ENCODE assay signal across 15 mouse cellular contexts in the genomic region with DNA sequence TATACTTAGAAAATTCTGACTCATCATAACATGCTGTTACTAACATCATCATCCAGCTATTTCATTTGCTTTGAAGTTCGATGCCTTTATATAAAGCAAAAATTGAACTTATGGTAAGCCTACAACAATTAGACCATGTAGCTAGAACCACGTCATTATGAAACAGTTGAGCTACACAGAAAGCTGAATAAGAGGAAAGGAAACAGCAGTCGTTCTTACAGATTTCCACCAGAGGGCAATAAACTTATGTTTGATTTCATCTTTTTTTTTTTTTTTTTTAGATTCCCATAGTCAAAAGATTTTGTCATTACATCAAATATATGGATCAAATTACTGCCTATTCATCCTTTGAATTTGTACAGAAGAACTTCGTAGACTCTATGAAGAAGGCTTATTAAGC.
A peak's percentile ranks its signal among the peaks of the same experiment; 100 is the strongest.
DNase-seq lines count a peak whose midpoint lies in the region; ATAC-seq and TF ChIP-seq lines count a peak whose summit lies in the region.
"Had no signal": no experiment of that assay in that cellular context is flagged by ENCODE, and none has a peak within 500 bp of the region (broad histone marks: within the 10 kb centered on the region; RNA-seq: fewer than 3 reads in every experiment).

No protein-coding gene starts in this region.

- no peak for ATAC-seq in lung, embryonic 14.5 days (ENCODE audit: insufficient read depth)
- peak; percentile 82 for ATAC-seq in megakaryocyte progenitor cell, adult 5-6 weeks (replicated peaks; ENCODE audit: poor library complexity)
- ATAC-seq: intestine, embryonic 16.5 days had no signal

- H3K4me3 ChIP-seq in gastrocnemius, adult 2 months, result no peak overlapping the region
- no peak overlapping the region for H3K4me3 ChIP-seq in lung, embryonic 14.5 days (ENCODE audit: low read depth, low read length)
- H3K4me3 ChIP-seq: heart, embryonic 15.5 days; liver, embryonic 13.5 days had no signal

- WGBS in lung, embryonic 14.5 days, result 48% methylated on average over 4 of the region's 4 CpGs

- intact Hi-C loops in gastrocnemius, adult 2 months (cut with DNase I), result loop anchor here (10.0 kb wide), 1 partner anchor 200 kb away; the partner anchor contains the start of gene Adam22

- no peak for DNase-seq in gastrocnemius, adult 2 months
- DNase-seq in gastrocnemius, adult 18-20 months (ENCODE audit: low spot score), result no peak
- peak; percentile 62 for DNase-seq in lung, embryonic 14.5 days
- DNase-seq in lung, postnatal 14 days, result no peak
- peak; percentile 59 for DNase-seq in Muller cell, postnatal 12 days (ENCODE audit: inconsistent ontology term)
- DNase-seq in adrenal gland, adult 2 months, result no peak
- DNase-seq in urinary bladder, postnatal 14 days (ENCODE audit: low spot score), result no peak
- DNase-seq: adrenal gland, postnatal 25 days; liver, embryonic 13.5 days; spleen, adult 18-20 months; thymus, adult 18-20 months had no signal

- no peaks in the 10 kb centered on the region for H3K36me3 ChIP-seq in lung, embryonic 14.5 days (ENCODE audit: insufficient read depth)
- H3K36me3 ChIP-seq: G1E; heart, embryonic 15.5 days; liver, embryonic 13.5 days had no signal

- H3K4me2 ChIP-seq in lung, embryonic 14.5 days, result no peak overlapping the region
- H3K4me2 ChIP-seq: heart, embryonic 15.5 days; liver, embryonic 13.5 days had no signal

- no peak overlapping the region for H3K27ac ChIP-seq in gastrocnemius, adult 2 months
- H3K27ac ChIP-seq in lung, embryonic 14.5 days (ENCODE audit: low read depth), result no peak overlapping the region
- H3K27ac ChIP-seq: heart, embryonic 15.5 days; liver, embryonic 13.5 days had no signal

- H3K4me1 ChIP-seq in lung, embryonic 14.5 days (ENCODE audit: insufficient read depth), result no peaks in the 10 kb centered on the region
- H3K4me1 ChIP-seq: heart, embryonic 15.5 days; liver, embryonic 13.5 days had no signal

- peak; percentile 55 for TF ChIP-seq CTCF in gastrocnemius, adult 2 months (IDR thresholded peaks at IDR 0.05)
- peak; percentile 36 for TF ChIP-seq CTCF in lung, embryonic 14.5 days (IDR thresholded peaks at IDR 0.05; ENCODE audit: low read depth)

- H3K27me3 ChIP-seq in lung, embryonic 14.5 days (ENCODE audit: insufficient read depth, low read length), result no peaks in the 10 kb centered on the region
- H3K27me3 ChIP-seq: heart, embryonic 15.5 days; liver, embryonic 13.5 days had no signal

- H3K9me3 ChIP-seq in lung, embryonic 14.5 days (ENCODE audit: low read depth, low read length), result no peaks in the 10 kb centered on the region
- H3K9me3 ChIP-seq: G1E; heart, embryonic 15.5 days; liver, embryonic 13.5 days had no signal

- H3K9ac ChIP-seq in lung, embryonic 14.5 days, result no peak overlapping the region
- H3K9ac ChIP-seq: heart, embryonic 15.5 days; liver, embryonic 13.5 days had no signal

Comparison
In these comparisons a context has a peak if more than half of its experiments do, and no peak if none do; other contexts are left out.
1. DNase-seq: peak in lung, embryonic 14.5 days (single experiment) and Muller cell, postnatal 12 days (single experiment); none in gastrocnemius, adult 2 months (single experiment), gastrocnemius, adult 18-20 months (single experiment), lung, postnatal 14 days (single experiment), adrenal gland, adult 2 months (single experiment) and urinary bladder, postnatal 14 days (single experiment).